Mouse (Mus musculus) midbrain, embryonic 11.5 days (tissue): ENCODE data around the gene Zfp169. TPM values are rescaled to one million over a fixed set of nuclear protein-coding genes. Genes with fewer than 3 reads are reported as not detected.
A peak's percentile ranks its signal among the peaks of the same experiment; 100 is the strongest.

ENCODE experiments used
- ATAC-seq: fragments of 200-750 bp; cut with Nextera tagmentation; 2 replicates; pipeline ENCODE4 v1.8.0; 2017; ENCODE audit warnings: moderate TSS enrichment, moderate library complexity; ENCODE audit not compliant: low FRiP score
- DNase-seq: peaks from one replicate; pipeline ENCODE4 v3.0.0; 2015; ENCODE audit warnings: low spot score; ENCODE audit errors: missing footprints
- H3K27ac ChIP-seq: fragments of 300-500 bp; sonication (generic); 2 replicates; pipeline ENCODE4 v1.5.1; 2014; ENCODE audit warnings: low read depth, low read length
- H3K27me3 ChIP-seq: fragments of 300-500 bp; sonication (generic); 2 replicates; pipeline ENCODE4 v1.6.1; 2014; ENCODE audit warnings: mild to moderate bottlenecking, low read length, moderate library complexity, mixed read lengths; ENCODE audit not compliant: control insufficient read depth, insufficient read depth
- H3K36me3 ChIP-seq: fragments of 300-500 bp; sonication (generic); 2 replicates; pipeline ENCODE4 v1.6.1; 2014; ENCODE audit warnings: mild to moderate bottlenecking, low read length, moderate library complexity, mixed read lengths; ENCODE audit not compliant: control insufficient read depth, insufficient read depth
- H3K4me1 ChIP-seq: fragments of 300-500 bp; sonication (generic); 2 replicates; pipeline ENCODE4 v1.6.1; 2014; ENCODE audit warnings: low read length; ENCODE audit not compliant: control insufficient read depth, insufficient read depth
- H3K4me2 ChIP-seq: fragments of 300-500 bp; sonication (generic); 2 replicates; pipeline ENCODE4 v1.6.1; 2014; ENCODE audit warnings: mild to moderate bottlenecking, moderate library complexity
- H3K4me3 ChIP-seq: fragments of 300-500 bp; sonication (generic); 2 replicates; pipeline ENCODE4 v1.5.1; 2014; ENCODE audit warnings: low read depth, low read length
- H3K9ac ChIP-seq: fragments of 300-500 bp; sonication (generic); 2 replicates; pipeline ENCODE4 v1.6.1; 2014; ENCODE audit warnings: low read length
- H3K9me3 ChIP-seq: fragments of 300-500 bp; sonication (generic); 2 replicates; pipeline ENCODE4 v1.6.1; 2016; ENCODE audit warnings: low read length; ENCODE audit not compliant: control insufficient read depth
- whole genome bisulfite sequencing: fragments of 180-500 bp; shearing (Covaris S2); extraction: QIAGEN DNeasy Blood & Tissue Kit; methylation state at CpG from one replicate; pipeline ENCODE4 v1.1.7; 2014; 5-methylcytosine and 5-hydroxymethylcytosine counted together
- microRNA counts: library from miRNA; unstranded; fragments of <30 nt; microRNA quantifications from one replicate; lab custom pipeline; 2015
- microRNA-seq: library from miRNA; unstranded; fragments of <30 nt; microRNA quantifications from one replicate; pipeline ENCODE4, GENCODE M21; 2017
- polyA plus RNA-seq: library from polyadenylated mRNA; unstranded; fragments of >200 nt; fragmentation: Nextera tagmentation; extraction: Ambion mirVana; gene quantifications from 2 replicates; pipeline ENCODE4 v1.2.1, GENCODE M21; 2014

Gene Zfp169
- polyA plus RNA-seq, 1 experiment from 2014 or later = 8.5 TPM

- whole genome bisulfite sequencing = 82% methylated on average over 5 of the region's 5 CpGs
- H3K9me3 ChIP-seq = no peaks in the 10 kb centered on the region
- no peaks in the 10 kb centered on the region for H3K36me3 ChIP-seq
- ATAC-seq = no peak
- DNase-seq = no peak
- no peaks in the 10 kb centered on the region for H3K4me1 ChIP-seq
- H3K4me3 ChIP-seq = no peak overlapping the region
- no peak overlapping the region for H3K27ac ChIP-seq
- H3K4me2 ChIP-seq = no peak overlapping the region
- no peaks in the 10 kb centered on the region for H3K27me3 ChIP-seq
- H3K9ac ChIP-seq = no peak overlapping the region
These were observed 74.9 kb downstream of the Zfp169 start for GRCm38 (mm10) chr13:48438321-48438720.

MicroRNAs within 50 kb of the gene (microRNA counts, 519-probe panel; counts per million panel counts)
- 6,617 counts per million, percentile 87 among the panel's probes with 10 or more counts for microRNA mmu-let-7a (lab: Ali Mortazavi, UCI)
- 5,374 counts per million, percentile 67 among the panel's probes with 10 or more counts for microRNA mmu-let-7d (lab: Ali Mortazavi, UCI)
- microRNA mmu-let-7f (lab: Ali Mortazavi, UCI) = 5,130 counts per million, percentile 58 among the panel's probes with 10 or more counts

Small RNA genes within 50 kb of the gene (microRNA-seq; reads per million reads assigned to microRNA genes)
- gene Gm24111 (not detected), gene Mirlet7a-1 (46.6 reads per million, percentile 45 among the genes with 10 or more reads in this experiment), gene Mirlet7d (1,610 reads per million, percentile 82 among the genes with 10 or more reads in this experiment), gene Mirlet7f-1 (not detected)

Other genes with a start within 250 kb of the Zfp169 start
- 2.9 and 3.1 TPM in 2 replicates for gene A830005F24Rik, start 119 bp upstream of the Zfp169 start, polyA plus RNA-seq
- 17.2 and 17.8 TPM in 2 replicates for gene Ptpdc1, start 112.2 kb upstream of the Zfp169 start, polyA plus RNA-seq
- 0.19 and 0.46 TPM in 2 replicates for gene Barx1, start 149.5 kb upstream of the Zfp169 start, polyA plus RNA-seq